Mouse (Mus musculus) cortical plate, adult 2 months (tissue): ENCODE measurements around the gene Sox2. TPM values are rescaled to one million over a fixed set of nuclear protein-coding genes. Genes with fewer than 3 reads are reported as not detected.

Experiments
- H3K27ac ChIP-seq: fragments of 200-500 bp; 2 replicates; pipeline ENCODE4 v1.5.1; 2012; ENCODE audit warnings: low read length, control low read depth, inconsistent platforms; ENCODE audit not compliant: insufficient read depth
- H3K4me1 ChIP-seq: fragments of 200-500 bp; 2 replicates; pipeline ENCODE4 v1.6.1; 2011; ENCODE audit warnings: low read length; ENCODE audit not compliant: control insufficient read depth, insufficient read depth
- H3K4me3 ChIP-seq: fragments of 200-500 bp; 2 replicates; pipeline ENCODE4 v1.5.1; 2011; ENCODE audit warnings: mild to moderate bottlenecking, low read length, control low read depth; ENCODE audit not compliant: insufficient read depth
- CTCF ChIP-seq: fragments of 200-500 bp; IDR thresholded peaks from 2 replicates; pipeline ENCODE4 v1.5.1; 2011; ENCODE audit warnings: mild to moderate bottlenecking, control low read depth, low read length; ENCODE audit not compliant: insufficient read depth; ENCODE audit errors: extremely low read depth
- POLR2A ChIP-seq: fragments of 200-500 bp; IDR thresholded peaks from 2 replicates; pipeline ENCODE4 v1.6.1; 2011; ENCODE audit warnings: mild to moderate bottlenecking, low read length, control low read depth; ENCODE audit not compliant: insufficient read depth; ENCODE audit errors: extremely low read depth
- polyA plus RNA-seq: library from polyadenylated mRNA; depleted of rRNA; stranded (reverse); fragments of >200 nt; gene quantifications from 2 replicates; pipeline ENCODE4 v1.2.3, GENCODE M21; 2012

Sox2 gene
- polyA plus RNA-seq, 1 experiment: 30.5 TPM

DNA sequence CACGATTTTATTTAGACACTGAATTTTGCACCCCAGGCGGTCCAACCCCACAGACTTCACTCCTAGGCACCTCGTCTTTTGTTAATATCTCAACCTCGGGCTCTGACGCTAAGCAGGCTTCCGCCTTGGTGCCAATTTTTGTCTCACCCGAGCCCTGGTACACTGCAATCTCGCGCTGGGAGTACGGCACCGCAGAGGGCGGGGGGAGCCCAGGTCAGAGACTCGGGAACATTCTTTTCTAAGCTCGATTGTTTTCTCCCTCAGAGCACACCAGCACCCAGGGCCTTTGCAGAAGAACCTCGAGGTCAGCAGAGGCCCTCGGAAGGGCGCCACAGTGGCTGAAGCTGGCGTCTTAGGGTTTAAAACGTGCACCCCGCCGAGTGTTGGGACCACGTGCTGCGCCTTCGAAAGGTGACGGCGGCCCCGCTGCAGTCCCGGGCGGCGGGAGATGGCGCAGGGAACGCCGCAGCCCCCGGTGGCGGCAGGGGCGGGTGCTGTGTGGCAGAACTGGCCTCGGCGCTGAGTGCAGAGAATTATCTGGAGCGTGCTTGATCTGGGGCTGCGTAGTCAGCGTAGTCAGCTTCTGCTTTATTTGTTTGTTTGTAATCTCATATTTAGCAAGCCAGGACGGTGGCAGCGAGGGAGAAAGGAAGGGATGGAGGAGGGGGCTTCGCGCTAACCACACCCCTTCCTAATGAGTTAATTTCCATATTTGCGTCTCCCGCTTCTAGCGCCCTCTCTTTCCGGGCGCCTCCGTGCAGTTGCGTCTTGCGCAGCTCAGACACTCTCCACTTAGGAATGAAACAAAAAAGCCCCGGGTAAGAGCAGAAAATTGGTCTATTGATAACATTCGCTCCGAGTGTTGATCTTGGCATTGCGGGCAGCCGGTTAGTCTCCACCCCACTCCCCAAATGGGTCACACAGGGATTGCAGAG, 13.8 kb downstream of the Sox2 start:
- Histone ChIP-seq H3K4me3 (peak overlapping the region; percentile 37), H3K4me1 (no peaks in the 10 kb centered on the region), H3K27ac (peak overlapping the region; percentile 97)
- TF ChIP-seq POLR2A (no peak), CTCF (no peak)

DNA sequence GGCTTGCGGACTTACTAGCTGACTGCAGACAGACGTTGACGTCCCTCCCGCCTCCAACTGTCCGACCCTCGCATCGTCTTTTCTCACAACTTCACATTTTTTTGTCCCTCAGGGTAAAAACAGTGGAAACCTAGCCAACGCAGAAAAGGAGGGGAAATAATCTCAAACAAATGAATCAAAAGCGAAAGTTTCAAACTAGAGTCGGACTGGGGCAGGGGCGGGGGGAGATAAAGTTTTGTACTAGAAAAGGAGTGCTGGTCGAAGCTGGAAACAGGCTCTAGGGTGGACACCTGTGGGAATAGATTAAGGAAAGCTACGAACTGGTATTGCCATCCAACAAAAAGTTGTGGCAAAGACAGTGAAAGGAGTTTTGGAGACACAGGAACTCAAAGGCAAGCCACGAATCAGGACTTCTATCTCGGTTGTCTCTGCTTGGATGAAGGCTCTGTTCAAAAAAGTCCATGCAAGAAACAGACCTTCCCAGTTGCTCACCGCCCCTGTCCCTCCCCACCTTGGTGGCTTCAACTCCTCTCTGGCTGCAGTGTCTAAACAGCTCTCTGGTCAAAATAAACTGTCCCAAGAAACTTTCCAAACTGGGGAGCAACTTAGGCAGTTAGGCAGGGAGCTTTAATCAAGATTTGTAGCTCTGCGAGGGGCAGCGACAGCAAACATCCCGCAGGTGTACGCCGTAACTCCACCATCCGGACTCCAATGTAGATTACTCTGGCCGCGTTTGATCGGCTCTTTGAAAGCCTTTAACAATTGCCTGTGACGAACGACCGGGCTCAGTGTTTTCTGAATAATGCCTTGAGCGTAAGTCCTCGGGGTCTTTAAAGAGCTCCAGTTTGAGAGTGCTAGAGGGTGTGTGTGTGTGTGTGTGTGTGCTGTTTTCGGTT, 14.7 kb downstream of the Sox2 start:
- Histone ChIP-seq H3K4me3 (peak overlapping the region; percentile 37), H3K27ac (peak overlapping the region; percentile 97), H3K4me1 (no peaks in the 10 kb centered on the region)
- TF ChIP-seq POLR2A: no peak

DNA sequence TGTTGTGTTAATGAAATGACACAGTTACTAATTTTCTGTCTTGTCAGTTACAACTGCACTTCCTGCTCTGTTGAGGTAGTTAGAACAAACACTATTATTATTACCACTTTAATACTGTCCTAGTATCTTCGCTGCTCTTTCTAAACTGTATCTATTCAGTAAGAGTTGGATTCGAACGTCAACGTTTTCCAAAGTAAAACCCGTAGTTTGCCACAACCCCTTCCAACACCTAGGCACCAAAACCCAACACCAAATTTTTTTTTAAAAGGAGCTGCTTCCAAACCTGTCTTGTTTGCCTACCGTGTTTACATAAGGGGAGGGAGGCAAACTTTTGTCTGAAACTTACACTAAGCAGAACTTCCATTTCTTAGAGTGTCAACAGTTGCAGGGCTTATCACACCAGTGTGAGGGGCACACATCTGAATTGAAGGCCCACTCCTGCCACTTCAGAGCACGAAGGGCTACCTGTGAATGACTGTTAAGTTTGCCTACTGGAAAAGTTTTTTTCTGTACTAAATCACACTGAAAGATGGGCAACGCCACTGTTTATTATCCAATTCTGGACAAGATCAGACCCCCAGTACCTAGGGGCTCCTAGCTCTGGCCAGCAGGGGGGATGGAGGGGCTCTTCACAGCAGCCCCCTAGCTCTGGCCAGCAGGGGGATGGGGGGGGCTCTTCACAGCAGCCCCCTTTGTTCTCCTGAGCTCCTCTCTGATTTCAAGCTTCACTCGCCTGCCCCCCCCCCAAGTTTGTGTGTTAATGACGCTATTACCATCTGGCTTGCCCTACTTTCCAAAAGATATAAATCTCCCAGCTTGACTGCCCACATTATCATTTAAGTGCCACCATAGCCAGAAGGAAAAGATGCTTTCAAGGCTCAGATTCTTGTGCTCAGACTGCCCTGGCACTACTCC, 15.8 kb downstream of the Sox2 start:
- no peak overlapping the region for H3K27ac ChIP-seq
- H3K4me3 ChIP-seq: no peak overlapping the region
- TF ChIP-seq POLR2A (no peak), CTCF (no peak)
- no peaks in the 10 kb centered on the region for H3K4me1 ChIP-seq

DNA sequence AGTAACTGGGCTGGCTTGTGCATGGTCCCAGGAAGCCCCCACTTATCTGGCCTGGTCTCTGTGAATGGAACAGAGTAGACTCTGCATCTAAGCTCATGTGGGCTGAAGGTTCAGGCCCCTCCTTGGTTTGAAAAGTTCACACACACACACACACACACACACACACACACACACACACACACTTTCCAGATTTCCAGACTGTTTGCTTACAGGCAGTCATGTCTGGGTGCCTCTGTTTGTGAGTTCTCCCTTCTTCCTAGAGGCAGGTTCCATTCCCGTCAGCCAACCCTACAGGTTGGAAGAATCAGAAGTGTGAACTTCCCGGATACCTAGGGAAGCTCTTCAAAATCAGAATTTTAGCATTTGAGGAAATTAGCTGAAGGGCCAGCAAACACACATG, 17.0 kb downstream of the Sox2 start:
- Histone ChIP-seq H3K4me1 (no peaks in the 10 kb centered on the region), H3K27ac (no peak overlapping the region), H3K4me3 (no peak overlapping the region)
- TF ChIP-seq POLR2A (no peak), CTCF (no peak)

DNA sequence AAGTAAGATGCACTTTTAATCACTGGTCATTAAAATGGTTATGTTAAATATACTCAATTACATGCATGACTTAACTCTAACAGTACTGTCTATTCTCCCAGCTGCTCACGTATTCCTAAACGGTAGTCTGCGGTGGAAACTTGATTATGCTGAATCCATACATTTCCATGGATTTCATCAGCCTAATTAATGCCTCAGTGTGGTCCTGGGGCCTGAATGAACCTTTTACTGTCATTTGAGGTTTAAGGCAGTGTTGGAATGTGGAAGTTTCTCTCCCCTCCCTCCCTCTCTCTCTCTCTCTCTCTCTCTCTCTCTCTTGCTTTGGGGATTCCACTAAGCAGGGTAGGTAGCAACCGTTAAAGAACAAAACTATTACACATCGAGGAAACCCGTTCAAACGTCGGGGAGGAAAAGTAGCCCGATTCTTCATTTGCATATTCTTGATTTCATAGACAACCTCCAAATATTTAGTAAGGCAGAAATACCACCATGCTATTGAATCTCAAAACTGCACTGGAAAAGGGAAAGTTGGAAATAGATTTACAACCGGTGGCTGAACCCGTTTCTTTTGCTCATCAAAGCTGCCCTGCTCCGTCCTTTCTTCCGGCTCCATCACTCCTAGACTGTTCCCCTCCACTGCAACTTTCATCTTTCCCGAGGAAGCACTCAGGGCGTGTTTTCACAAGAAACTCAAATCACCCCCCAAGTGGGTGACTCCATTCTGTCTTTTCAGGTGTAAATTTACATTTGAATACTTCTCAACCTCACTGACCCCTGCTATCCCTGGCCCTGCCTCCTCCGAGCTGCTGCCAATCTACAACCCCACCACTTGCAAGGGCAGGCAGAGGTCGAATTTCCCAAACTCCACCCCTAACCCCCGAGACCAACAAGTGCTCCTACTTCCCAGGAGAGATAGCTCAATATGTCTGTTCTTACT, 17.9 kb downstream of the Sox2 start:
- no peak for TF ChIP-seq POLR2A
- no peak for TF ChIP-seq CTCF
- Histone ChIP-seq H3K4me1 (no peaks in the 10 kb centered on the region), H3K4me3 (no peak overlapping the region), H3K27ac (no peak overlapping the region)

DNA sequence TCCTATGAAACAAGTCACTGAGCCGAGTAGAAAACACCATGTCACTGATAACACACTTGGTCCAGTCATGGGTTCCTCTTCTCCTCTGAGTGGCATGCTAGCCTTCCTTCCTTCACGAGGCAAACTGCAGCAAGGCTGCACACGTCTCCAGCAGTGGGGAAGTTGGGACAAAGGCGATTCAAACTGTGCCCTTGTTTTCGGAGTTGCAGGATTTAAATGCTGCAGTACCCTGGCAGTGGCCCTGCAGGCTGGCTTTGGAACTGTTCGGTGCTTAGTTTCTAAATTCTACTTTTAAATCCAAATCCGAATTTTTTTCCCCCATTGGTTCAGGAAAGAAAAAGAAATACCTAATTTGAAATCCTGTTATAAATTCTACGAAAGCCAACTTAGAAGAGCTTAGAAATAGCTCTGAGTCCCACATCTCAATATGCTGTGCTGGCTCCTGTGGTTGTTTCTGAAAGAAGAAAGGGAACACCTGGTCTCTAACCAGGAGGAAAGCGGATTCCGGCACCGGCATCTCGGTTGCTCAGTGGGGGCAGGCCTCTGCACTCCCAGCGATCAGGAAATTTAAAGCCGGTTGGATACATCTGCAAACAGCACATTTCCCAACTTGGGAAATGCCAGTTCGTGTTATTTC, 20.9 kb downstream of the Sox2 start:
- Histone ChIP-seq H3K27ac (peak overlapping the region; percentile 28; the same call in 1 of the 2 replicates), H3K4me3 (no peak overlapping the region), H3K4me1 (no peaks in the 10 kb centered on the region)
- TF ChIP-seq POLR2A: no peak
- no peak for TF ChIP-seq CTCF

DNA sequence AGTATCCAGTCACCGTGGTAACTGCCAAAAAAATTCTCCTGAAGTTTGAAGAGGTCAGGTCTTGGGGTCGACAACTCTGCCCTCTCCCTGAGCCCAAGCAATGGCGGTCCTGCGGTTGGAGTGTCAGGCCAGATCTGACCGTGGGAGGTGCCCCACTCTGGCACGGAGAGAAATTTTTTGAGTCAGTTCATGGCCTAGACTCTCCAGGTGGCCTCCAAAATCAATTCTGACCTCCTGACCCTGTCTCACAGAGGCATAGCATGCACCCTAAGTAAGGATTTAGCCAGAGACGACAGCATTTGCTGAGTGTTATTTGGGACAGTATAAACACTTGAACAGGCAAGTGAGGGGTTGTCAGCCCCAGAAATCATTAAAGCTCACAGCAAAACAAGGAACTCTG, 28.6 kb downstream of the Sox2 start:
- no peak overlapping the region for H3K4me3 ChIP-seq
- no peak for TF ChIP-seq CTCF
- no peak overlapping the region for H3K27ac ChIP-seq
- H3K4me1 ChIP-seq: no peaks in the 10 kb centered on the region

DNA sequence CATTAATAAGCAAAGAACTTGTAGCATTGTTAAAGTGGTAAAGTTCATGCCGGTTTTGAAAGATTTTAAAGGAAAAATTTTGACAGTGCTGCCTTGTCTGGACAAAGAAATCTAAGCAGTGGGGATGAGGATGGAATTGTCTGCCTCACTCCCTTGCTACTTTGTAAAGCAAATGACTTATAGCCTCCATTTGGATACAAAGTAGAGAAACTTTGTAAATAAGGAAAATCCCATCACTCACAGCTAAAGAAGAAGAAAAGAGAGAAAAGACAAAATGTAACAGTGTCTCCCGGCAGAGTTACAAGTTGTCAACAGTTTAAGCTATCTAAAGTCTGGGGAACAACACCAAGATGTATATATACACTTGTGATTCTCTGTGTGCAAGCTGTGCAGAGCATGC, 29.2 kb downstream of the Sox2 start:
- H3K27ac ChIP-seq: no peak overlapping the region
- TF ChIP-seq POLR2A: no peak
- no peak for TF ChIP-seq CTCF
- no peak overlapping the region for H3K4me3 ChIP-seq
- H3K4me1 ChIP-seq: no peaks in the 10 kb centered on the region
